Mouse (Mus musculus) embryo, embryonic 10 days (tissue): ENCODE measurements around the gene Krt25.

Source experiments
- DNase-seq: peaks from one replicate; pipeline ENCODE4 v3.0.0-alpha.2; 2015; ENCODE audit warnings: low spot score

Krt25 gene

DNA sequence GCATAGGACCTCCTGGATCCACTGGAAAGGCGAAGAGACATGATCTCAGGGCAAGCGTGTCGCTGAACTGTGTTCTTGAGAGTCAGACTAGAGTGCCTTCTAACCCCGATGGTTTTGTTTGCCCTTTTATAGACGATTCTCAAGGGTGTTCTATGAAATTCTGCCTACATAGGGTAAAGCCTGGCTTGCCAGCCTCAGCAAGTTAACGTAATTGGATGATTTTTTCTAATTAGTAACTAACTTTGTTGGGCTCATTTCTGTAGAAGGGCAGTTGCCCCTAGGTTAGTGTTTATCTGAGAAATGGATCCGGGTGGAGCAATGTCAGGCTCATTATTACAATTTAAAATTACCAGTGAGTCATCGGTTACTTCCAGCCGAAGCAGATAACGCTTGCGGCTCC is at the start of gene Krt25:
TSS of gene Krt25 (minus strand) at position 101 of the 400 bp plus-strand sequence.
- no peak for DNase-seq

DNA sequence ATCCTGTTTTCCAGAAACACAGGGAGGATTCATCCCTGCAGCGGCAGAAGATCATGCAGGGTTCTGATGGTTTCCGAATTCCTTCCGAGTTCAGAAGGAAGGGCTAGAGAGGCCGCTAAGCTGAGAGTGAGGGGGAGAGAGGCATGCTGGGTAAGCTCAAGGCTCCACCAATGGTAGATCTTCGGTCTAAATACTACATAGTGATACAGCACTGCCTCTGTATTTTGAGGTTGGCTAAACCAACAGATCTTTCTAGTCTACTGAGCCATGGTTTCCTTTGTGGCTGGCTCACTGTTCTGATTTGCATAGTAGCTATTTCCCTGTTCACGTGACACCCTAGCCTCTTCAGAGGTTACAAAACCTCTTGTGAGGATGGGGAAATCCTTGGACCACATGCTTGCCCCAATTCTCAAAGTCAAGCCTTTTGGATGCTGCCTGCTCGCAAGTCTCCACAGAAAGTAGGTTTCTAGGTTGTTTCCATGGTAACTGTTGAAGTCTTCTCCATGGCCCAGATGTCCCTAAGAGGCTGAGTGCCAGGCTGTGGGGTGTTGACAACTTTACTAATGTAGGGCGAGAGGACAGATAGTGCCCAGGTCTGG is 47.2 kb upstream of the Krt25 start:
- no peak for DNase-seq

DNA sequence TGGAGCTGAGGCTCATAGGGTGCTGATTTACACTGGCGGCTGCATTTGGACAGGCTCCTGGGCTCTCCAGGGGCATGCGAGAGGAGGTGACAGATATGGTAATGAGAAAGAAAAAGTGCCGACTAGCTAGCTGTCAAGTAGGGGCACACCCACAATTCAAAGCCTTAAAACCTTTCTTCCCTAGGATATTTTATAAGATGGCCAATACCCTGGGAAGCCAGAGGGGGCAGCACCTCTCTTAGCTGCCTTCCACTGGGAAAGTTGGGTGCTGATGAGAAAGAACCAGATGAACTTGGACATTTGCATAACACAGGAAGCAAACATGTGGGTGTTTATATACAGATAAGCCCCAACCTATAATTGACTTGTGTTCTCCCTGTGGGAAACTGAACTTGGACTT is 46.5 kb upstream of the Krt25 start:
- DNase-seq = peak; percentile 28

DNA sequence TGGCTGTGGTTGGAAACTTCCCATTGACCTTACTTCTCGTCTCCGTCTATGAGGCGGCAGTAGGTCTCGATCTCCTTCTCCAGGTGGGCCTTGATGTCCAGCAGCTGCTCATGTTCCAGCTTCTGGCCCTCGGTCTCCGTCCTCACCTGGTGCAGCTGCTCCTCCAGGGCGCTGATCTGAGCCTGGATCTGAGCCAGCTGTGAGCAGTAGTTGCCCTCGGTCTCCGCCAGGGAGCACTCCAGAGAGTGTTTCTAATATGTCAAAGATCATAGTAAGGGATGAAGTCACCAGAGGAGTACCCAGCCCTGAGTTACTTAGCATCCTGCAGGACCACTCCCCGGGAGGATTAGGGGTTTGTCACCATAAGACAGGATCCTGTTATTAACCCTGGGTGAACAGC is 44.0 kb upstream of the Krt25 start:
- no peak for DNase-seq

DNA sequence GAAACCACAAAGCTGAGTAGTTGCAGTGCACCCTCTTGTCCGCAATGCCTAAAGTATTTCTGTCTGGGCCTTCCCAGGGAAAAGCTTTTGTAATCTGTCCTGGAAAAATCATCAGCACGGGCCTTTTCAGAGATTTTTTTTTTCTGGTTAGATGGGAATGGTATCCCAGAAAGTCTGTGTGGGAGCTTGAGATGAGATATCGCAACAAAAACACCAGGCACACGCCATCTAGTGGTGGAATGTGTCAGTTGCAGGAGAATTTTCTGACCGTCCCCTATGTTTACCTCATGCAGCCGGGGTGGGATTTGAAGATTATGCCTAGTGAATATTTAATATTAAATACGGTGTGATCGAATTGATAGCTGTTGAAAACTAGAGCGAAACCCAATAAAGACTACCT is 41.7 kb upstream of the Krt25 start:
- DNase-seq = peak; percentile 73

DNA sequence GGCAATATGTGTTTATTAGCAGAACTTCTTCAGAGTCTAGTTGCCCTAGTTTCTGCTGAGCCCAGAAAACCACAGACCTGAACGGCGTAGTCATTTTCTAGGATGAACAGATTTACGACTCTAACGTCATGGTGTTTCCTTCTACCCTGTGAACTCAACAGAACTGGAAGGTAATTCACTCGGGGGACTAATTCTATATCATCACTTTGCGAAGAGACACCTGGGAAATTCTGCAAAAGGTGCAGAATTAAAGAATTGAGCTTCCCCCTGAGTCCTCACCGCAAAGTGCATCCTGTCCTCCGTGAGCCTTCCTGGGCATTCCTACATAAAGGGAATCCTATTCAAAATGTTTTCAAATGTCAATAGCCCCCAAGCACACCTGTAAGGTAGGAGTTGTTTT is 38.7 kb upstream of the Krt25 start:
- no peak for DNase-seq

DNA sequence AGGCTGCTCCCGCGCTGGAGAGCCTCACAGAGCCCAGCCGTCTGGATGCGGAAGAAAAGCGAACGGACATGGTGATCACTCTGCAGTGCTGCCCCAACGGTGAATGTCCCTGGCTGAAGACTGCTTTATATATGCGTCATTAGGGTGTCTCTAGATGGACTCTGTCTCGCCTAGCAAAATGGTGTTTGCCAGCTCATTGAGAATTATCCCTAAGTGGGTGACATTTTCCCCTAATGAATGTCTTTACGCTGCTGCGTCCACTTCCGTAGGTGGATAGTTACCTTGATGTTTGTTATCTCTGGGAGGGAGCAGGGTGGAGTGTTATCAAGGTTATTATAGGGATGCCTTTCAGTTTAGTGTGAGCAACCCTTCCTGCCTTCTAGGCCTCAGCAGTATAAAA is 28.3 kb upstream of the Krt25 start, which contains the start of gene Krt27:
TSS of gene Krt27 (minus strand) at position 101 of the 400 bp plus-strand sequence.
- DNase-seq = no peak

DNA sequence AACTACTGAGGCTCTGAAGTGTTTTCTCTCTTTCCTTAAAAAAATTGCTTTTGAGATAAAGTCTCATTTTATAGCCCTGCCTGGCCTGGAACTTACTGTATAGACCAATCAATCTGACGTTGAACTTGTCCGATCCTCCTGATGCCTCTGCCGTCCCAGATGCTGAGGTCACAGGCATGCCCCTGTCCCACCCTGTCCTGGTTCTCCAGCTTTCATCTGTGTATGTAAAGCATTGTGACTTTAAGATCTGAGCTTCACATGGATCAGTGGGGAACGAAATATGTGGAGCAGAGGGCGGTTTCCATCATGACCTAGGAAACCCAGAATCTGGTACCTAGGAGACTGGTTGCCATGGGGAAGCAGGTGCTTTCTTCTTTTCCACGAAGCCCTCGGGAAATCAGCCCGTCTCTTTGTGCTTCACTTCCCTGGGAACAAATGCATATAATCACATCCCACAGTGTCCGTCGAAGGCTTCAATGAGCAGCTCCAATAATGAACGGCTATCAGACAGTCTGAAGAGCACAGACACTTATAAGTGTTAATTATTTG is 16.6 kb upstream of the Krt25 start:
- peak; percentile 4 for DNase-seq

DNA sequence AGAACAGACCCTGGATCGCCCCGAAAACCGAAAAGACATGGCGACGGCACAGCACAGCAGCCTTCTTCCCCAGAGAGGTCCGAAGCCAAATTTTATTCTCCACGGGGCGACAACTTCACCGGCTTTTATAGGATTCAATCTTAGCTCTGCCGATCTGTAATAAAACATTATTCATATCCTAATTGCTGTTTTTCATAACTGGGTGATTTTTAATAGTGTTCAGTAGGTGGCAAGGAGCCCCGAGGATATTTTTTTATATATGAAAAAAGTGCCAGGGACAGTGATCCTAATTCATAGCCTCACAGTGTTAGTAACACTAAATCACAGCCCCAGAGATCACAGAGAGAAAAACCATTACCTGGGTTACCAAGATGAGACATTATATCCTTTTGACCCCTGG is 15.1 kb upstream of the Krt25 start, which contains the start of gene Krt26:
TSS of gene Krt26 (minus strand) at position 101 of the 400 bp plus-strand sequence.
- DNase-seq = no peak

DNA sequence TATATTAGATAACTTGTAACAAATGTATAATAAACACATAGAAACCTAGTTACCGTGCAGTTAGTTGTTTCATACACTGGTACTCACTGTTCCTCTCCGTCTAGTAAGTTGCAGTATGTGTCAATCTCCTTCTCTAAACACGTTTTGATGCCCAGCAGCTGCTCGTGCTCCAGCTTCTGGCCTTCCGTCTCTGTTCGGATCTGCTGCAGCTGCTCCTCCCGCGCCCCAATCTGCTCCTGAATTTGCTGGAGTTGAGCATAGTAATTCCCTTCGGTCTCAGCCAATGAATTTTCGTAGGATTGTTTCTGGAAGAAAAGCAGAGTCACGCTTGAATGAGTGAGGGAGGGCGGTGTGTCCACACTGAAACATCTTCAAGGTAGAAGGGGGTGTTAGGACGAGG is 10.7 kb upstream of the Krt25 start:
- no peak for DNase-seq

DNA sequence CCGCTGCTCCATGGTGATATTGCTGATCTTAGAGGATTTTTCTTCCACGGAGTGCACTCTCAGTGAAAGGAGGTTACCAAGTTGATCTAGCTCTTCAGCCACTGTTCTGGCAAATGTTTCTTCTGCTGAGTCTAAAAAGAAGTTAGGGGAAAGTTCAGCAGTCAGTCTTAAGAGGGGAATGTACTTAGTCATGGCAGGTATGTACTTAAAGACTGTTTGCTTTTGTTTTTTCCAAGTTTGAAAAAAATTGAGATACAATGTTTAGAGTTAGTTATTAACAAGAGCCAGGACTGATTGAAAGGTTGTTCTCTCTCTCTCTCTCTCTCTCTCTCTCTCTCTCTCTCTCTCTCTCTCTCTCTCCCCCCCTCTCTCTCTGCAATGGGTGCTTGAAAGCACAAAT is 6.9 kb upstream of the Krt25 start:
- DNase-seq = no peak

DNA sequence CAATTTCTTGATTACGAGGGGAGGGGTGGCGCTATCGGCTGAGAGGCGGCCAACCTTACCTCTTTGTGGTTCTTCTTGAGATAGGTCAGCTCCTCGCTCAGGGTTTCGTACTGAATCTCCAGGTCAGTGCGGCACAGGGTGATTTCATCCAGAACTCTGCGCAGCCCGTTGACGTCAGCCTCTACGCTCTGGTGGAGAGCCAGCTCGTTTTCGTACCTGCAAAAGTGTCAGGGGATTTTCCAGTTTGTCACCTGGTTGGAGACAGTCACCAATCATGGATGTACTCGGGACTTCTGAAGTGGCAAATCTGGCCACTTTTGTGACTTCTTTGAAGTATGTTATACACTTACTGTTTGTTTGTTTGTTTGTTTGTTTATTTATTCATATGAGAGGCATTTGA is 1.7 kb downstream of the Krt25 start:
- DNase-seq = no peak

DNA sequence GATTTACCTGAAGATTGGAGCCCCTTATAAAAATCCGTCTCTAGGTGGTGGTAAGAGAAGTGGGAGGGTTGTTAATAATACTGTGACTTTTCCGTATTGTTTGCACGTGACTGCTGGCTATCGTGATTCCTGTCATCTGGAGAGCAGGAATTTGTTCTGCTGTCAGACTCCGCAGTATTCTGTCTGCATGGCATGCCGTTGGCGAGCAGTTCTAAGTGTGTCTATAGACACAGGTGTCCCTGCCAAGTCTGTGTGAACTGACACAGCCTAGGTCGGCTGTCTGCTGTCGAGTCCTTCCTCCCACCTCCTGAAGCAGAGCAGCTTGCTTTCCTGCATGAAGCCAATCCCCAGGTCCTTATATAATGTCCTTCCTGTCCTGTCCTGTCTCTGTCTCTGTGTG is 3.6 kb downstream of the Krt25 start:
- no peak for DNase-seq

DNA sequence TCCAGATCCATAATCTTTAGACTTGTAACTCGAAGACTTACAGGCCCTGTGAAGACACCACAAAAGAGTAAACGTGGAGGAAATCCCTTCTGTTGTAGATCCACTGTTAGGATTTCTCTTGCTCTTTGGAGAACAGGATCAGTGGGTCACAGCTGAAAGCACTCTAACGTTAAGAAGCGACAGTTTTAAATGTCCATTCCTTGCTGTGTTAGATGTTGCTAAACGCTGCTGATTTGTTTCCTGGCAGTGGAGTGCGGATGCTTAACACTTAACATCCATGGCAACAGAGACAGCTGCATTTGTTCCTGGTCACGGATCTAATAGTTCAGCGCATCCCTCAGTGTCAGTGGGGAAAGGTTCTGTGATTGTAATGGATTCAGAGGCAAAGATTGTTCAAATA is 6.2 kb downstream of the Krt25 start:
- peak; percentile 9 for DNase-seq

DNA sequence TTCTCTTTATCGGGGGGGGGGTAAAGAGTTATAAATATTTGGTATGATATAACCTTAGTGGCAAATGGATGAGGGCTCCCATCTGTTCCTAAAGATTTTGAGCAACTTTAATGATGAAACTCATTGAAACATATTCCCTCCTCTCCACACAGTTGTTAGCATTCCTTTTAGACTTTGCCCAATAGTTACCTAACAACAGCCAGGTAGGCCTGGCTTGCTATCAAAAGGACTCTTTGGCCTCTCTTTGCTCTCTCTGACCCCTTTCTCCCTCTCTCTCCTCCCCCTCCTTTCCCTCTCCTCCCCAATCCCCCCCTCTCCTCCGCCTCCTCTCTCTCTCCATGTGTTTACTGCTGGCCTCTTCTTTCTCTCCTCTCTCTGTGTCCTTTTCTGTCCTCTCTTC is 8.2 kb downstream of the Krt25 start:
- no peak for DNase-seq

DNA sequence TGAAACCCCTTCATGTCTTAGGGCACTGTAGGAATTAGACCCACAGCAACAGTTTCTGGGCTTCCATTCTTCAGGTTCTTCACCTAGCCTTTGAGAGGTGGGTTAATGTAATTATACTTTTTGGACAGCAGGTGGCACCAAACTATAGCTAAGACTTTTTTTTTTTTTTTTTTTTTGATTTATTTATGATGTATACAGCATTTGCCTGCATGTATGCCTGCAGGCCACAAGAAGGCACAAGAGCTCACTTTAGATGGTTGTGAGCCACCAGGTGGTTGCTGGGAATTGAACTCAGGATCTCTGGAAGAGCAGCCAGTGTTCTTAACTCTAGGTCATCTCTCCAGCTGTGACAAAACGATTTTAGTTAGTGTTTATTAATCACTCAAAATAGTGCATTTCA is 11.9 kb downstream of the Krt25 start:
- DNase-seq = peak; percentile 59

DNA sequence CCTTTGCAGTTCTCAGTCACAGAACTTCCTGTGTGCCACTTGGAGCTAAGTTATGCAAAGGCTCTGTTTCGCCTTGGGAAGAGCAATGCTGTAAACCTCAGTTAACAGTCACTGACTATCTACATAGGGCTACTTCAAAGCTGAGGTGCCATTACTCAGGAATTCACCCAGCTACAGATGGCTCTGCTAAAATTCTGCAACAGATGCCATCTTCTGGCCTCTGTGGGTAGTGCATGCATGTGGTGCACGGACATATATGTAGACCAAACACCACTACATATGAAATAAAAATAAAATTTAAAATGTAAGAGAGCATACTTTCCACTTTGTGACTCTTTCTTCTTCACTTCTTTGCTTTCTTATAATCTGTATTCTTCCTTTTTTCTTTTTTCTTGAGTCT is 15.2 kb downstream of the Krt25 start:
- peak; percentile 79 for DNase-seq

DNA sequence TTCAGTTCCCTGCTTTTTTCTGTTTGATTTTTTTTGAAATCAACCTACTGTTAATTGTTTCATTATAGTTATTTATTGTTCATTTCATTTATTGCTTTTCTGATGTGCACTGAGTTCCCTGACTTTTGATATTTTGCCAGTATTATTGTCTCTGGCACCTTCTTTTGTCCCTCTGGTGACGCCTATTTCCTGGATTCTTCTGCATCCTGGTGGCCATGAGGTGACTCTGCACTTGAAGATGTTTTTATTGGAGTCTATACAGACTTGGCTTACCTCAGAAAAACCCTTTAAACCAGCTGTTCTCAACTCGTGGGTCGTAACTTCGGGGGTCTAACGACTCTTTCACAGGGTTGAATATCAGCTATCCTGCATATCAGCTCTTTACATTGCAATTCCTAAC is 27.7 kb downstream of the Krt25 start:
- no peak for DNase-seq

DNA sequence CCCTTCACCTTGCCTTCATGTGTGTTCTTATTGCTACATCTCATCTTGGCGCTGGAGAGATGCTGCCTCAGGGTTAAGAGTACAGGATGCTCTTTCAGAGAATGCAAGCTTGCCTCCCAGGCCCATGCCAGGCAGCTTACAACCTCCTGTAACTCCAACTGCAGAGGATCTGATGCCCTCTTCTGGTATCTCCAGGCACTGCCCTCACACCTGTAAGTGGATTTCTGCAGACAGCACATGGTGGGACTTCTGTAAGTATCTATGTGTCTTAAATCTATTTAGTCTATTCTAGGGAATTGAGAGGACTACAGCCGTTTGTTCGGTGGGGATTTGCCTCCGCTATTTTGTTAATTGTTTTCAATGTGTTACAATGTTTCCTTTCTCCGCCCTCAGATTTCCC is 29.9 kb downstream of the Krt25 start:
- peak; percentile 68 for DNase-seq

DNA sequence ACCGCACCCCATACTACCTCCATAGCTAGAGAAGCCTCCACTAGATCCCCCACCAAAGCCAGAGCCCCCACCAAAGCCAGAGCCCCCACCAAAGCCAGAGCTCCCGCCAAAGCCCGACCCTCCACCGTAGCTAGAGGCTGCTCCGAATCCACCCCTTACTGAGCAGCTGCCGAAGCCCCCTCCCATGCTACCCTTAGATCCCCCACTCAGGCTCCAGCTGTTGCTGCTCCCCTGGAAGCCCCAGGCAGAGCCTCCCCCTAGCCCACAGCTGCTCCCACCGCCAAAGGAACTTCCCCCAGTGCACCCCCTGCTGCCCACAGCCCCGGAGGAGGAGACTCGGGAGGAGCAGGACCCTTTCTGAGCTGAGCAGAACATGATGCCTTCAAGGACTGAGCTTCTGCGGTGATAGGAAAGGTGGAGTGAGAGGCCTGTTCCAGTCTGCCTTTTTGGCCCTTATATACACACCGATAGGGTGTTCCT is 37.9 kb downstream of the Krt25 start, which contains the start of gene Krt24:
TSS of gene Krt24 (minus strand) at position 430 of the 480 bp plus-strand sequence.
- DNase-seq = no peak

DNA sequence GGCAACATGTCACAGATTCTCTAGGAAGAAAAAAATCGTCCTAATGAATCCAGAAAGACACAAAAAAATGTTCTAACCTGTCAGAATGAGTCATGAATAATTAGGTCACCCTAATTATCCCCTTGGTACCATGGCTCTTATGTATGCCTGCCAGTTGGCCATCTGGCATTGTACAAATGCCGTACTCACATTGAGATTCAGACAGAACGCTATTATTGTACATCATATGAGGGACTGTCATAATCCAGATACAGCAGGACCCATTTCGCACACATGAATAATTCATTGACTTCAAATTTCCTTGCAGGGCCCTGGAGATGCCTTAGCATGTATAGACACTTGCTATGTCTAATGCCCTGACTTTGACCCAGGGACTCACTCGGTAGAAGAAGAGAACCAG is 38.7 kb downstream of the Krt25 start:
- no peak for DNase-seq

DNA sequence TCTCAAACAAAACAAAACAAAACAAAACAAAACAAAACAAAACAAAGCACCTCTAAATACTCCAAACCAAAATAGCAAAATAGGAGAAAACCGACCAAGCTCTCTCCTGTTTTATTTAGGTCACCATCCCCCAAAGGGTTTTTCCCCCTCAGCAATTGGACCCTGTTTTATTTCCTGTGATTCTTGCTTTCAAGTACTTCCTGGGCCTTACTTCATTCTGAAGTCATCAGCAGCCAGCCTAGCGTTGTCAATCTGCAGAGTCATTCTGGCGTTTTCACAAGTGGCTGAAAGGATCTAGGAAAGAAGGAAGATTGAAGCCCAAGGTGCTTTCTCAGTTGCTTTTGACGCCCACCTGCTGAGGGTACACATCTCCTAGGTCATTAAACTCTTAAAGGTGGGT is 39.4 kb downstream of the Krt25 start:
- no peak for DNase-seq

DNA sequence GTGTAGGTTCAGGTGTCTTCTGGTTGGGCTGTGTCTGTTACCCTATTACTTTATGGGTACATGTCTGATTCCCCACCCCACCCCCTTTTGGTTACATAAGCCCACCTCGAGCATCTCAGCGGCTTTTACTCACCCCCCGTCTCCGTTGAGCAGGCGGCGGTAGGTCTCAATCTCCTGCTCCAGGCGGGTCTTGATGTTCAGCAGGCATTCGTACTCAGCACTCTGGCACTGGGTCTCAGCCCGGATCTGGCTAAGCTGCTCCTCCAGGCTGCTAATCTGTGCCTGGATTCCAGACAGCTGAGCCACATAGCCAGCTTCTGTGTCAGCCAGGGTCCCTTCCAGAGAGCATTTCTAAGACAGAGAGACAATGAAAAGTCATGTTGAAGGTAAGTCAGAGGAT is 41.6 kb downstream of the Krt25 start:
- no peak for DNase-seq

DNA sequence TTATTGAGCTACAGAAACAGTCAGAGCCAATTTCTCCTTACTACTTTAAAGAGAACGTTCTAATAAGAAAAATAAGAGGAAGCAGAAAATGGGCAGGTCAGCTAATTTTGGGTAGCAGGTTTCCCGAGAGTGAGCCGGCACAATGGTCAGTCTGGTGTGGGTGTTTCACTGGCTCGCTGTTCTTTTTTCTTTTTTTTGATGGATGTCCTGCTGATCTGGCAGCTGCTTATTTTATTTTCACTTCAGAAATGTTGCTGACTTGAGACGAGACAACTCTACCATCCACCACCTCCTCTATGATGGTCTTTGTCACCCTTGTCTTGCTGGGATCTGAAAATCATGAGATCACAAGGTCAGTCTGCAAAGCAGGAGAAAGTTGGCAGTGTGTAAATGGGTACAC is 42.8 kb downstream of the Krt25 start:
- DNase-seq = no peak
